Mouse (Mus musculus): Measurements from ENCODE around the gene Grb14. TPM values are rescaled to one million over a fixed set of nuclear protein-coding genes. Genes with fewer than 3 reads are reported as not detected.
A peak's percentile ranks its signal among the peaks of the same experiment; 100 is the strongest.

Gene Grb14
- polyA plus RNA-seq, 1 experiment from 2014 or later, result 27.9 TPM

DNA sequence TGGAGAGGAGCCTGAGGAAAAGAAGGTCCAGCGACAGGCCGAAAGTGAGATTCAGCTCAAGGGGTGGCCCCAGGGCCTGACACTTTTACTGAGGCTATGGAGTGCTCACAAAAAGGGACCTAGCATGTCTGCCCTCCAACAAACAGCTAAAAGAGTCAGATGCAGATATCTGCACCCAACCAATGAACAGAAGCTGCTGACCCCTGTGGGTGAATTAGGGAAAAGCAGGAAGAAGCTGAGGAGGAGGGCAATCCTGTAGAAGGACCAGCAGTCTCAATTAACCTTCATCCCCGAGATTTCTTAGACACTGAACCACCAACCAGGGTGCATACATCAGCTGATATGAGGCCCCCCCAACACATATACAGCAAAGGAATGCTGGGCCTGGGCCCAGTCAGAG is 77.3 kb downstream of the Grb14 start:
- Histone ChIP-seq H3K9ac (ENCODE audit: low read depth, low read length) (no peak overlapping the region), H3K27ac (ENCODE audit: low read depth, low read length) (no peak overlapping the region), H3K4me2 (ENCODE audit: low read length) (no peak overlapping the region), H3K36me3 (ENCODE audit: control insufficient read depth, insufficient read depth, low read length) (no peaks in the 10 kb centered on the region), H3K4me3 (ENCODE audit: low read length) (no peak overlapping the region), H3K4me1 (ENCODE audit: control insufficient read depth, insufficient read depth, low read depth, low read length) (no peaks in the 10 kb centered on the region), H3K27me3 (replicated peaks; ENCODE audit: control insufficient read depth, insufficient read depth, low read length) (no peaks in the 10 kb centered on the region), H3K9me3 (ENCODE audit: control insufficient read depth, low read length) (no peaks in the 10 kb centered on the region)
- WGBS, result 64% methylated on average over 3 of the region's 3 CpGs
- ATAC-seq, result no peak

GRCm38 (mm10) chr2:64920879-64921278 is 103.9 kb downstream of the Grb14 start:
- 66% methylated on average over 5 of the region's 5 CpGs for WGBS
- no peak overlapping the region for H3K4me2 ChIP-seq (ENCODE audit: low read length)
- ATAC-seq, result no peak
- H3K4me3 ChIP-seq (ENCODE audit: low read length), result no peak overlapping the region
- no peak overlapping the region for H3K27ac ChIP-seq (ENCODE audit: low read depth, low read length)
- no peaks in the 10 kb centered on the region for H3K36me3 ChIP-seq (ENCODE audit: control insufficient read depth, insufficient read depth, low read length)
- no peak overlapping the region for H3K9ac ChIP-seq (ENCODE audit: low read depth, low read length)
- no peaks in the 10 kb centered on the region; the same call in 1 of the 2 replicates for H3K4me1 ChIP-seq (ENCODE audit: control insufficient read depth, insufficient read depth, low read depth, low read length)
- no peaks in the 10 kb centered on the region for H3K9me3 ChIP-seq (ENCODE audit: control insufficient read depth, low read length)
- H3K27me3 ChIP-seq (replicated peaks; ENCODE audit: control insufficient read depth, insufficient read depth, low read length), result no peaks in the 10 kb centered on the region

- H3K4me2 ChIP-seq (ENCODE audit: low read length), result no peak overlapping the region
- no peaks in the 10 kb centered on the region for H3K4me1 ChIP-seq (ENCODE audit: control insufficient read depth, insufficient read depth, low read depth, low read length)
- ATAC-seq, result peak; percentile 90
- H3K27me3 ChIP-seq (replicated peaks; ENCODE audit: control insufficient read depth, insufficient read depth, low read length), result no peaks in the 10 kb centered on the region
- no peaks in the 10 kb centered on the region for H3K9me3 ChIP-seq (ENCODE audit: control insufficient read depth, low read length)
- H3K4me3 ChIP-seq (ENCODE audit: low read length), result no peak overlapping the region
- no peak overlapping the region for H3K9ac ChIP-seq (ENCODE audit: low read depth, low read length)
- WGBS, result 44% methylated on average over 6 of the region's 6 CpGs
- no peaks in the 10 kb centered on the region for H3K36me3 ChIP-seq (ENCODE audit: control insufficient read depth, insufficient read depth, low read length)
- H3K27ac ChIP-seq (ENCODE audit: low read depth, low read length), result no peak overlapping the region
Measured at GRCm38 (mm10) chr2:64915448-64915847, 109.3 kb downstream of the Grb14 start.

DNA sequence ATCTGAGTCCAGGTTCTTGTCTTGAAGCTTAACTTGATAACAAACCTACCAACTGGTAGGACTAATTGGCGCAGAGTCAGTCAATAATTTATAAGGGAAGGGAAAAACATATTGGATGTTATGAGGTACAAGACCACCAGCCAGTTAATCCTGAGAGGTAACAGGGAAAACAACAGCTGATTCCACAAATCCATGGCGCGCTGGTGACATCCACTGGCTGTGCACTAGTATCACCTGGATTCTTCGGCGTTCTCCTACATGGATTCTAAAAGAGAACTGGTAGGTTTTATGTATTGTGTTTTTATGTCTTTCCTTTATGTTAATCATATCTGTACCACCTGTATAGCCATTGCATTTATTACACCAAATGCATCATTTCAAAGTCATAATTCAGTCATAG is 119.9 kb downstream of the Grb14 start:
- Histone ChIP-seq H3K4me3 (ENCODE audit: low read length) (no peak overlapping the region), H3K27ac (ENCODE audit: low read depth, low read length) (no peak overlapping the region), H3K9ac (ENCODE audit: low read depth, low read length) (no peak overlapping the region), H3K4me1 (ENCODE audit: control insufficient read depth, insufficient read depth, low read depth, low read length) (no peaks in the 10 kb centered on the region), H3K36me3 (ENCODE audit: control insufficient read depth, insufficient read depth, low read length) (no peaks in the 10 kb centered on the region), H3K27me3 (replicated peaks; ENCODE audit: control insufficient read depth, insufficient read depth, low read length) (no peaks in the 10 kb centered on the region), H3K9me3 (ENCODE audit: control insufficient read depth, low read length) (no peaks in the 10 kb centered on the region), H3K4me2 (ENCODE audit: low read length) (no peak overlapping the region)
- WGBS, result 83% methylated on average over 5 of the region's 5 CpGs
- ATAC-seq, result peak; percentile 80; the same call in 1 of the 2 replicates

- no peak overlapping the region for H3K27ac ChIP-seq (ENCODE audit: low read depth, low read length)
- no peak overlapping the region for H3K4me2 ChIP-seq (ENCODE audit: low read length)
- H3K4me3 ChIP-seq (ENCODE audit: low read length), result no peak overlapping the region
- H3K9me3 ChIP-seq (ENCODE audit: control insufficient read depth, low read length), result no peaks in the 10 kb centered on the region
- 64% methylated on average over 5 of the region's 5 CpGs for WGBS
- H3K9ac ChIP-seq (ENCODE audit: low read depth, low read length), result no peak overlapping the region
- no peaks in the 10 kb centered on the region for H3K4me1 ChIP-seq (ENCODE audit: control insufficient read depth, insufficient read depth, low read depth, low read length)
- no peaks in the 10 kb centered on the region for H3K27me3 ChIP-seq (replicated peaks; ENCODE audit: control insufficient read depth, insufficient read depth, low read length)
- H3K36me3 ChIP-seq (ENCODE audit: control insufficient read depth, insufficient read depth, low read length), result no peaks in the 10 kb centered on the region
- ATAC-seq, result no peak
Measured at GRCm38 (mm10) chr2:64897844-64898243, 126.9 kb downstream of the Grb14 start.

DNA sequence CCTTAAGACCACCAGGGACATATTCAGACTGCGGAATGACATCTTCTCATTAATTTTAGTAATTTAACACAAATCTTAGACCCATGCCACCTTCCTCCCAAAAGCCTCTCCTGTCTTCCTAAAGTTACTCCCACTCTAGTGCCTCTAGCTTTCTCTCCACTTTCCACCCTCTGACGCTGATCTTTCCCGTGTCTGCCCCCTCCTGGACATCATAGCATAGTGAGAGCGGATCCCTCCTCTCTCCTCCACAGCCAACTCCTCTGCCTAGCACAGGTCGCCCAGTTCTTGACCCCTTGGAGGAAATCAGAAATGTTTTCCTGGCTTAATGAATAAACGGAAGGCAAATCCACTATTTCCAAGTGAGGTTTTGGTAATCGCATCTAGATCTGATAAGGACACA is 131.6 kb downstream of the Grb14 start:
- H3K9me3 ChIP-seq (ENCODE audit: control insufficient read depth, low read length), result no peaks in the 10 kb centered on the region
- H3K27me3 ChIP-seq (replicated peaks; ENCODE audit: control insufficient read depth, insufficient read depth, low read length), result no peaks in the 10 kb centered on the region

DNA sequence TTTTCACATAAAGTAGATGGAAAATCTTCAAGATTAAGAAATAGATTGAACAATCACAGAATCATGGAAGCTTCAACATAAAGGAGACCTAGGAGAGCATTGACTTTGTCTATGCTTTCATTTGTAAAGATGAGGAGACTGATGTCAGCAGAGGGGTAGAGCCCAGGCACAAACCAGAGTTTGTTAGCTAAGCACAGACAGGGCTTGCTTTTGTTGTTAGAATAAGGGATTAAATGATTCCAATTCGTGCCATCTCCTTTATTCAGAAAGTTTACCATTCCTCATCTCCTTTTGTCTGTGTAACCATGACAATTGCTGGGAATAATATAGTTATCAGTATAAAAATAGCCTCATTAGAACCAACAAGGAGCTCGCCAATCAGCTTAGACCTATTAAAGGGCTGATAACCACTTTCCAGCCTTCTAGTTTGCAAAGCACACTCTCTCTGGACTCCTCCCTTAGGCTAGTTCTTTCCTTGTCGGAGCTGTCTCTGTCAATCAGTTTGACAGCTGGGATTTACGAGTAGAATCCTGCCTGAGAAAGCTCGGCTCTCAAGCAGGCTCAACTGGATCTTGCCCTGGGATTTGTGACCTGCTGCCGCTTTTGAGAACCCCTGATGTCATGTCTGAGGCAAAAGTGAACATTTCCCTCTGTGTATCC is 137.6 kb downstream of the Grb14 start:
- H3K4me2 ChIP-seq (ENCODE audit: low read length), result no peak overlapping the region
- no peaks in the 10 kb centered on the region for H3K36me3 ChIP-seq (ENCODE audit: control insufficient read depth, insufficient read depth, low read length)
- H3K27ac ChIP-seq (ENCODE audit: low read depth, low read length), result no peak overlapping the region
- no peak overlapping the region for H3K9ac ChIP-seq (ENCODE audit: low read depth, low read length)
- WGBS, result 32% methylated on average over 6 of the region's 6 CpGs
- ATAC-seq, result no peak
- H3K4me3 ChIP-seq (ENCODE audit: low read length), result no peak overlapping the region
- H3K27me3 ChIP-seq (replicated peaks; ENCODE audit: control insufficient read depth, insufficient read depth, low read length), result no peaks in the 10 kb centered on the region
- H3K4me1 ChIP-seq (ENCODE audit: control insufficient read depth, insufficient read depth, low read depth, low read length), result no peaks in the 10 kb centered on the region
- no peaks in the 10 kb centered on the region for H3K9me3 ChIP-seq (ENCODE audit: control insufficient read depth, low read length)

More for the DNA sequence above, 131.6 kb downstream of the Grb14 start:
- H3K4me1 ChIP-seq (ENCODE audit: control insufficient read depth, insufficient read depth, low read depth, low read length), result no peaks in the 10 kb centered on the region
- no peak overlapping the region for H3K9ac ChIP-seq (ENCODE audit: low read depth, low read length)
- H3K4me3 ChIP-seq (ENCODE audit: low read length), result no peak overlapping the region
- ATAC-seq, result no peak
- H3K27ac ChIP-seq (ENCODE audit: low read depth, low read length), result no peak overlapping the region
- H3K36me3 ChIP-seq (ENCODE audit: control insufficient read depth, insufficient read depth, low read length), result no peaks in the 10 kb centered on the region
- WGBS, result 63% methylated on average over 7 of the region's 7 CpGs
- H3K4me2 ChIP-seq (ENCODE audit: low read length), result no peak overlapping the region

- Histone ChIP-seq H3K4me3 (ENCODE audit: low read length) (no peak overlapping the region), H3K9me3 (ENCODE audit: control insufficient read depth, low read length) (no peaks in the 10 kb centered on the region), H3K27me3 (replicated peaks; ENCODE audit: control insufficient read depth, insufficient read depth, low read length) (no peaks in the 10 kb centered on the region), H3K36me3 (ENCODE audit: control insufficient read depth, insufficient read depth, low read length) (no peaks in the 10 kb centered on the region), H3K4me2 (ENCODE audit: low read length) (no peak overlapping the region), H3K9ac (ENCODE audit: low read depth, low read length) (no peak overlapping the region; the same call in 1 of the 2 replicates), H3K4me1 (ENCODE audit: control insufficient read depth, insufficient read depth, low read depth, low read length) (no peaks in the 10 kb centered on the region), H3K27ac (ENCODE audit: low read depth, low read length) (no peak overlapping the region)
- 0 out of 2 replicates have a peak, but pooled peaks have one; percentile 9 for ATAC-seq
- 27% methylated on average over 5 of the region's 5 CpGs for WGBS
Measured at GRCm38 (mm10) chr2:64885696-64886095, 139.1 kb downstream of the Grb14 start.

- ATAC-seq, result no peak
- H3K27ac ChIP-seq (ENCODE audit: low read depth, low read length), result no peak overlapping the region
Measured at GRCm38 (mm10) chr2:64878275-64878674, 146.5 kb downstream of the Grb14 start.

More at GRCm38 (mm10) chr2:64878275-64878674, 146.5 kb downstream of the Grb14 start:
- Histone ChIP-seq H3K9me3 (ENCODE audit: control insufficient read depth, low read length) (no peaks in the 10 kb centered on the region), H3K27me3 (replicated peaks; ENCODE audit: control insufficient read depth, insufficient read depth, low read length) (no peaks in the 10 kb centered on the region), H3K4me3 (ENCODE audit: low read length) (no peak overlapping the region), H3K36me3 (ENCODE audit: control insufficient read depth, insufficient read depth, low read length) (no peaks in the 10 kb centered on the region), H3K9ac (ENCODE audit: low read depth, low read length) (no peak overlapping the region), H3K4me2 (ENCODE audit: low read length) (no peak overlapping the region), H3K4me1 (ENCODE audit: control insufficient read depth, insufficient read depth, low read depth, low read length) (no peaks in the 10 kb centered on the region)
- WGBS, result 38% methylated on average over 2 of the region's 2 CpGs
